Mouse (Mus musculus) kidney, postnatal 4 days (tissue): ENCODE results near the gene Fam193b.
"Not testable (repeated sequence)": the region's sequence is repeated elsewhere in the genome, so short reads cannot be mapped to it uniquely, and the experiment has no call there.

Experiments used
- DNase-seq, 2 experiments: peaks; one replicate each; pipeline ENCODE4 v3.0.0; 2021; ENCODE audit warnings: mixed read lengths in 2 of 2

Gene Fam193b

GRCm38 (mm10) chr13:55571027-55571751, at the start of gene Fam193b:
TSS of gene Fam193b (minus strand) at chr13:55571120.
- DNase-seq: peak; percentile 96 to 97

DNA sequence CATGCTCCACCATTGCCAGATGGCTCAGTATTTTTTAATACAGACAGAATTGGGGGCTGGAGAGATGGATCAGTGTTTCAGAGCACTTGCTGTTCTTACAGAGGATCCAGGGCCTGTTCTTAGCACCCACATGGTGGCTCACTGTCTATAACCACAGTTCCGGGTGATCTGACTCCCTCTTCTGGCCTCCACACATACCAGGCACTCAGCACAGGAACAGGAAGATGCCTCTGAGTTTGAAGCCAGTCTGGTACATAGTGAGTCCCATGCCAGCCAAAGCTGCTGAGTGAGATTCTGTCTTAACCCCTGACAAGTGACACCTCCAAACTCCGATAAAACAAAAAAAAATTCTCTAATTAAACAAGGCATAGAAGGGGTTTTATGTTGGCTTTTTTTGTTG, 49.4 kb upstream of the Fam193b start:
- DNase-seq: no peak

GRCm38 (mm10) chr13:55619328-55619727, 48.4 kb upstream of the Fam193b start:
- no peak for DNase-seq

DNA sequence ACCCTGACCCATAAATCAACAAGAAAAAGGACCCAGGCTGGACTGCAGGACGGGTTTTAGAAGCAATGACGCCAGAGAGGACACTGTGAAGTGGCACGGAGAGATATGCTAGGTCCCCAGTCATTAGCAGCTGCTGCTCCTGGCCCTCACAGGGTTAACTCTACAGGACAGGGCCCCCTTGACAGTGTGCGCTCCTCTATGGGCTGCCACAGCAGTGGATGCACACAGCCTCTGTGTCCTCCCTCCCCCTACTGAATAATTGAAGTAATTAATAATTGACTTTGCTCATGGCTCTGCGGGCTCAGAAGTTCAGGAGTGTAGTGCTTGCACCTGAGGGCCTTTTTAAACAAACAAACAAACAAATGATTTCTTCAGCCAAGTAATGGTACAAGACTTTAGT, 42.6 kb upstream of the Fam193b start:
- DNase-seq: peak in 1 of 2 experiments; percentile 29

DNA sequence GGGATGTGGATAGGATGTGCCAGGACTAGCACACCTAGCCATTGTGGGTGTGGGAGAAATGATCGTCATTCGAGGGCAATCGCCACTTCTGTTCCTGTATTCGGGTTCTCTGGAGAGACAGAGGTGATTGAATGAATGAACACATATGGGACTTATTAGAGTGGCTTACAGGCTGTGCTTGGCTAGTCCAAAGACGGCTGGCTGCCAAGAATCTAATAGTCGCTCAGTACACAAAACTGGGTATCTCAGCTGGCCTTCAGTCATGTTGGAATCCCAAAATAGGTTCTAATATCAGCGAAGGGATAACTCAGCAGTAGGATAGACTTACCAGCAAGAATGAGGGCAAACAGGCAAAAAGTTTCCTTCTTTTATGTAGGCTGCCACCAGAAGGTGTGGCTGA, 41.1 kb upstream of the Fam193b start:
- DNase-seq: no peak

- DNase-seq: no peak
These were observed 36.7 kb upstream of the Fam193b start for GRCm38 (mm10) chr13:55607624-55608006.

GRCm38 (mm10) chr13:55606899-55607623, 36.1 kb upstream of the Fam193b start:
- no peak for DNase-seq

- DNase-seq: no peak
These were observed 33.7 kb upstream of the Fam193b start for GRCm38 (mm10) chr13:55604606-55605005.

- peak; percentile 91 to 94 for DNase-seq
These were observed 30.7 kb upstream of the Fam193b start for GRCm38 (mm10) chr13:55601611-55602010.

DNA sequence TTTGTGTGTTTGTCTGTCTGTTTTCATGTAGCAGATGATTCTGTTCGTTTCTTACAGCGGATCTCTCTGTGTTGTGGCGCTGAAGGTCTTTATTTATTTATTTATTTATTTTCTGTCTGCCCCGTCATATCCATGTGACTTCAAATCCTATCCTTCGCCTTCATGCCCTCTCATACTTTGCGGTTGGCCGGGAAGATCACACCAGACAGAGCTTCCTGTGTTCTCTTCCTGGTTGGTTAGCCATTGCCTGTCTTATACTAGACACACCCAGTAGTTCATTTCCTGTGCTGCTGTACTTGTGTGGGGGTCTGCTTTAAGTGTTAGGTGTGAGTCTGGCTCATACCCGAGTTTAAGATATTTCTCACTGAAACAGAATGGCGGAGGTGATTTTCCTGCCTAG, 29.7 kb upstream of the Fam193b start:
- DNase-seq: no peak

DNA sequence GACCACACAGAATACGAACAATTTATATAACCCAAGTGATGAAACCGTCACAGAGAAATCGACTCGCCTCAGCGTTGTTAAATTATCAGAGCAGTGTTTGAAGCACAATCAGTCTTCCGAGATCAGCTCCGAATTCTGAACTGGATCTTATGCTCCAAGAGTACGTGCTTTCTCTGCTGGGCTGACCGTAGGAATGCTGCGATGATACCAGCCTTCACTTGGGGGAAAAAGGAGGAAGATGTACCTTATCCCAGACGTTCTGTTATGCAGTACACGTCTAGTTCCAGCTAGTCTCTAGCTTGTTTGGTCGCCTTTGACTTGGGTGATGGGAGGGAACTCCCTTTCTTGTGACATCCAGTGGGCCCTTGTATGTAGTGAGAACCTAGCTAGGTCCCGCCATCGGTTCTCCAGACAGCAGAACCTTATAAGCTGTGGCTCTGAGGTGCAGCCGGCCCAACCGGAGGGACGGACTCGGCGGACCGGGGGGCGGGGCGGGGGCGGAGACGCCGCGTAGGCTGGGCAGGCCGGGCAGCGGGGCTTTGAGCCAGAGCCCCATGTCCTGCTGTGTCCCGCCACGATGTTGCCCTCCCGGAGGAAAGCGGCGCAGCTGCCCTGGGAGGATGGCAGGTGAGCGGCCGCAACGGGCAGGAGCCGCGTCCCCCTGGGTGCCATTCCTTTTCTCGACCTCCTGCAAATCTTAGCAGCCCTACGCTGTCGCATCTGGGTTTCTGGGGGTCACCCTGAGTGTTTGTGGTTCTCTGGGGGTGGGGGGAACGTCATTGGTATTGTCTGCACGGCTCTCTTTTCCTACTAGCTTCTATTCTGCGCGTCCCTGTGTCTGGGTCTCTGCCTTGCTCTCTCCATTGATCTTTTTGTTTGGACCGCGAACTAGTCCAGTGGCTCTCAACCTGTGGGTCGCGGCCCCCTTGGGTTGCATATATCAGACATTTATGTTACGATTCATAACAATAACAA, 28.9 kb upstream of the Fam193b start, which contains the start of gene B4galt7:
B4galt7 (plus strand) TSS at position 331 of the 975 bp plus-strand sequence.
- peak; percentile 92 to 94 for DNase-seq

DNA sequence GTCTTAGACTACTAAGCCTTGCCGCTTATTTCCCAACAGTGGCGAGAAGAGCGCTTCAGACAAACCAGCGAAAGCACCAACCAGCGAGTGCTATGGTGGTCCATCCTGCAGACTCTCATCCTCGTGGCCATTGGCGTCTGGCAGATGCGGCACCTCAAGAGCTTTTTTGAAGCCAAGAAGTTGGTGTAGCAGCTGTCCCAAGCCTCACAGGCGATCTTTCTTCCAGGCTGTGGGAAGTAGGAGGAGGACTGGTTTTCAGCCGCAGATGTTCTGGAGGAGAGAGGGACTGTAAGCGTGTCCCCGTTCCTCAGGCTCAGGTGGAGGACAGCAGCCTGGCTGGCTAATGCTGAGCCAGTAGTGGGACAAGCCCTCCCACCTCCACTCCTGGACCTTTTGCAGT, 25.9 kb upstream of the Fam193b start:
- no peak for DNase-seq

DNA sequence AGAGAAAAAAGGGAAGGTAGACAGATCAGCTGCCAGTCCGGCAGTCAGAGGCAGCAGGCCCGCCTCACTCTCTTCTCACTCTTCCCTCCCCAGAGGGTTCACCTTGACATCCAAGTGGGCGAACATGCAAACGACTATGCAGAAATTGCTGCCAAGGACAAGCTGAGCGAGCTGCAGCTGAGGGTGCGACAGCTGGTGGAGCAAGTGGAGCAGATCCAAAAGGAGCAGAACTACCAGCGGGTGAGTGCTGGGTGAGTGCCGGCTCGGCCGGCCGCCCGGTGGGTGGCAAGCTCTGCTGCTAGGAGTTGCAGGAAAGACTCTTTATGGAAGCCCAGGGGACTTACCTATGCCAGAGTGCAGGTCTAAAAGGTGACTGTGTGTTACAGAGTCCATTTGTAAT, 24.5 kb upstream of the Fam193b start:
- DNase-seq: no peak

DNA sequence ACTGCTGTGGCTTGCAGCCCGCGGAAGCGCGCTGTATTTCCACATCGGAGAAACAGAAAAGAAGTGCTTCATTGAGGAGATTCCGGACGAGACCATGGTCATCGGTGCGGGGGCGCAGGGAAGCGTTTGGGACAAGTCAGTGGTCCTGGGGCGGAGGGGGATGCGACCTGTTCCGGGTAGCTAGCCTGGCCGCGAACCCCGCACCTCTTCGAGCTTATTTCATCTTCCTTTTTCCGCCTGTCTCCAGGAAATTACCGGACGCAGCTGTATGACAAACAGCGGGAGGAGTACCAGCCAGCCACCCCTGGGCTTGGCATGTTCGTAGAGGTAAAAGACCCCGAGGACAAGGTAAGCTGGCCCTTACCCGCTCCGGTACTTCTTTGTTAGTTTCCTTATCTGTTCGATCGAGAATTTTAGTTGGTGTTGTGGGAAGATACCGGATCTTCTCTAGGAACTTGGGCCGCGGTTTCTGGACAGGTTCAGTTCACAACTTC, 22.4 kb upstream of the Fam193b start:
- no peak for DNase-seq

DNA sequence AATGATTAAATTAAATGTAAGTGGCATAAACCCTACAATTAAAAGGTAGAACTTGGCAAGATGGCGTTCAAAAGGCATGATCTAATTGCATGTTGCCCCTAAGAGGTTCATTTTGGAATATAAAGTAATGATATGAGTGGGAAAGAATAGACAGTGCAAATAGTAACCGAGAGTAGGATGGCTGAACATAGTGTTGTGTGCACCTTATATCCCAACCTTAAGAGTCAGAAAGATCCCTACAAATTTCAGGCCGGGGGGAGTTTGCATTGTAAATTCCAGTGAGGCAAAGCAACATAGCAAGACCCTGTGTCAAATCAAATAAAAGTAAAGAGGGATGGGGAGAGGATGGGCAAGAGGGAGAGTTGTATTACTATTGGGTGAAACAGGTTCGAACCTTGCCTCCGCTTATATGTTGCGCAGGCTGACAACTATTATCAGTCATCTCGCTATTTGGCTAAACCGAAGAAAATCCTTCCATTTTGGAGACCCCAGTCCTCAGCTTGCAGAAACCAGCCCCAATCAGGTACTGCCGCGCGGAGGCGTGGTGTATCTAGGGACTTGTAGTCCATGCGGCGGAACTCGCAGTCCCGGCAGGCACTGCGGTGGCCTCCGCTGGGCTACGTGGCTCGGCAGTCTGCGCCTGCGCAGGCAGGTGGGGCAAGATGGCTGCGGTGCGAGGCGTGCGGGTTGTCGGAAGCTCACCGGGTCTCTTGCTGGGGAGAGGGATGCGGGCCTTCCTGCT, 21.8 kb upstream of the Fam193b start:
- DNase-seq: peak; percentile 97 to 99

DNA sequence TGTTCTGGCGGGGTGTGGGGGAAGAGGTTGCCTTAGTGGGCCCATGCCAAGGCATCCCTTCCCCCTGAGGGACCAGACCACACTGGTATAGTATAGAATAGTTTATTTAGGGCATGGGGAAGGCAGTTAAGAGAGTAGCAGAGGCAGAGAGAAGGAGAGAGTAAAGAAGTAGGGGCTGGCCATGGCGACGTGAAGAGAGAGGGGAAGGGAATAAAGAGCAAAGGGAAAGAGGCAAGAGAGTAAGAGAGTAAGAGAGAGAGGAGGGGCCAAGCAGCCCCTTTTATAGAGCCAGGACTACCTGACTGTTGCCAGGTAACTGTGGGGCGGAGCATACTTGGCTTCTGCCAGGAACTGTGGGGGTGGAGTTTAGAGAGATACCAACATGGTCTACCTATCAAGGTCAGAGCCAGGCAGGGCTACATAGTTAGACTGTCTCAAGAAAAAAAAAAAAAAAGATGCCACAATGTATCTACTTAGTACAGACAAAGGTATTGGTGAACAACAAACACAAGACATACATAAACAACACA, 21.1 kb upstream of the Fam193b start:
- DNase-seq: peak in 1 of 2 experiments; percentile 16

DNA sequence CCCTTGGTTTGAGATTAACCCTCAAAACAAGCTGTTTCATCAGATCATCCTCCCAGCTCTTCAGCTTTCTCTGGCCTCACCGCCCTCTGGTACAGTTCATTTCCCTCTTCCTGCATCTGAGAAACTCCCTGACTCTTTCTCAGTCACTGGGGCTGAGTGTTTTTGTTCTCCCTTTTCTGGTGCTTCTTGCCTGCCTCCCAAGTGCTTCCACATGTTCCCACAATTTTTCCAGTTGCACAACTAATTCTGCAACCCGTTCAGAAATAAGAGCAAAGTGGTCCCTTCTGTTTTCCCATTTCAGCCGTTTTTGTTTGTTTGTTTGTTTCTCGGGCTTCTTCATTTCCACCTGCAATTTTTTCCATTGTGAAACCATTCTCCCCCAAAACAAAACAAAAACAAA, 7.2 kb upstream of the Fam193b start:
- no peak for DNase-seq

DNA sequence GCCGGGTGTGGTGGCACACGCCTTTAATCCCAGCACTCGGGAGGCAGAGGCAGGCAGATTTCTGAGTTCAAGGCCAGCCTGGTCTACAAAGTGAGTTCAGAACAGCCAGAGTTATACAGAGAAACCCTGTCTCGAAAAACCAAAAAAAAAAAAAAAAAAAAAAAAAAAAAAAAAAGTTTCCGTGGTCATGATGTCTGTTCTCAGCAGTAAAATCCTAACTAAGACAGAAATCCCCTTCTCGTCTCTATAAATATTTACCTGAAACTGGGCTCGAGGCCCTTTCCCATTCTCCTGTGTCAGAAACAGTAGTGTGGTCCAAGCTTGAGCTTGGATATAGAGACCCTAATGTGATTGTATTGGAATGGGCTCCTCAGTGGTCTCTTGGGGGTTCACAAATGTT, 6.0 kb upstream of the Fam193b start:
- DNase-seq: not testable (repeated sequence)

DNA sequence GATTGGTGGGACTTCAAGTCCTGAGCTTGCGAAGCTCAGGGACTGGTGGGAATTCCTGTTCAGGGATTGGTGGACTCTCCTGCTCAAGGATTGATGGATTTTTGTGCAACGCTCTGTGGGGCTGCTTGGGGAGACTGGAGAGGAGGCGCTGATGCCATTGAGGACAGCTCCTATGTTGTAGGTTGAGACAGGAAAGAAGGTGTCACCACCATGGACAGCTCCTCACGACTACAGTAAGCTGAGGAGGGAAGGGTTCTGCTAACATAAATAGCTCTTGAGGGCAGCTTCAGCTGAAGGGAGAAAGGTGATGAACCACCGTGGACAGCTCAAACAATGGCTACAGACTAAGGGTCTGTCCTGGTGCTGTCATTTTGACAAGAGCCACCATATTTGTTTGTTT, 5.0 kb upstream of the Fam193b start:
- peak in 1 of 2 experiments; percentile 26 for DNase-seq

DNA sequence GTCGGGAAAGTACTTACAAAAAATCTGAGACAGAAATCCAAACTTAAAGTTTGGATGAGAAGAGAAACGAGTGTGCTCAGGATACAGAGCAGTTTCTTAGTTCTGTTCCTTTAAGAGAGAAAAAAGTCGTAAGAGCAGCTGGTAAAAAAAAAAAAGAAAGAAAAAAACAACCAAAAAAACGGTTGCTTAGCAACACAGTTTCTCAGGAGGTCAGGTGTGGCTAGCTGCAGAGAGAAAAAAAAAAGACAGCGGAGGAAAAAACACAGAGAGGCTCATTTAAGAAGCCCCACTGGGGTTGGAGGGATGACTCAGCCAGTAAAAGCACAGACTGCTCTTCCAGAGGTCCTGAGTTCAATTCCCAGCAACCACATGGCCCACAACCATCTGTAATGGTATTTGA, 3.4 kb upstream of the Fam193b start:
- DNase-seq: no peak

GRCm38 (mm10) chr13:55573432-55573831, 2.5 kb upstream of the Fam193b start, which contains the start of gene Tmed9:
TSS of gene Tmed9 (plus strand) at chr13:55573732.
- DNase-seq: no peak

DNA sequence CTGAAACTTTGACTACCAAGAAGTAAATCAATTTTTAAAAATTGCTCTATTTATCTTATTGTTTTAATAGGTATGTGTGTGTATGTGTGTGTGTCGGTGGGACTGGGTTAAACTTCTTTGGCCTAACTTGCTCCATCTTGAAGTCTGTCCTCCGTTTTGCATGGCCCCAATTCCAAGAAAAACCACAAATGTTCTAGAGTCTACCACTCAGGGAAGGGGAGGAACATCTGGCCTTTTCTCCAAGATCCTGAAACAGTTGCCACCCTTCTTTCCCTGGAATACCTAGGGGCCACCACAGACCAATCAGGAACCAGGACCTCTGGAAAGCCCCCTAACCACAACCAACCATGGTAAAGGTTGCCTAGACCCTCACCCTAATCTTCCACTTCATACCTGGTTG, 1.1 kb upstream of the Fam193b start:
- DNase-seq: no peak
